ENCODE assay signal across 15 mouse cellular contexts in the genomic region with DNA sequence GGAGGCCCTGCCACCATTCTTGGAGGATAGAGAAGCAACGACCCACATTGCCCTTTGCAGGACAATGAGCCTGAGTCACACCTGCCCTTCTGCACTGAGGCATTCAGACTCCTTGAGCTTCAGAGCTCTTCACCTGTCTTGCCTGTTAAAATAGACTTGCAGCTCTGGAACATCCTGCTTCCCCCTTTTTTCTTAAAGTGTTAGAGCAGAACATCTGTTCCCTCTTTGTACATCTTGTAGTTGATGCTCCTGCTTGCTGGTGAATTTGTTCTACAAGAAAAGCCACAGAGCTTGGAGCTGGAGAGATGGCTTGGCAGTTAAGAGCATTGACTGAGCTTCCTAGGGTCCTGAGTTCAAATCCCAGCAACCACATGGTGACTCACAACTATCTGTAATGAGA. TPM values are rescaled to one million over a fixed set of nuclear protein-coding genes. Genes with fewer than 3 reads are reported as not detected.
"Had no signal": no experiment of that assay in that cellular context is flagged by ENCODE, and none has a peak within 500 bp of the region (broad histone marks: within the 10 kb centered on the region; RNA-seq: fewer than 3 reads in every experiment).

No protein-coding gene starts in this region.

- H3K4me2 ChIP-seq: intestine, embryonic 15.5 days; liver, embryonic 15.5 days; lung, embryonic 14.5 days; neural tube, embryonic 13.5 days had no signal

- ATAC-seq: intestine, embryonic 15.5 days; midbrain, embryonic 16.5 days had no signal

- DNase-seq: kidney, adult 18-20 months; kidney, postnatal 10 days; kidney, postnatal 4 days; lung, embryonic 14.5 days; lung, postnatal 10 days; spleen, adult 18-20 months; thymus, postnatal 36 days had no signal

- H3K27ac ChIP-seq: intestine, embryonic 15.5 days; left cerebral cortex, adult 2 months; limb, embryonic 10.5 days; midbrain, embryonic 10.5 days; neural tube, embryonic 13.5 days had no signal

- H3K9ac ChIP-seq: intestine, embryonic 15.5 days; liver, embryonic 15.5 days; lung, embryonic 14.5 days; neural tube, embryonic 13.5 days had no signal

- H3K9me3 ChIP-seq: intestine, embryonic 15.5 days; limb, embryonic 10.5 days; liver, embryonic 15.5 days had no signal

- H3K4me1 ChIP-seq: intestine, embryonic 15.5 days; limb, embryonic 10.5 days; midbrain, embryonic 10.5 days; neural tube, embryonic 13.5 days had no signal

- H3K27me3 ChIP-seq: intestine, embryonic 15.5 days; liver, embryonic 15.5 days; neural tube, embryonic 13.5 days had no signal

- H3K4me3 ChIP-seq: intestine, embryonic 15.5 days; left cerebral cortex, adult 2 months; limb, embryonic 10.5 days; liver, embryonic 15.5 days; midbrain, embryonic 10.5 days; neural tube, embryonic 13.5 days had no signal

RNA-seq across cellular contexts. Expression of a gene that starts 14.6 kb away (rescaled TPM):
- polyA plus RNA-seq: midbrain, embryonic 10.5 days; midbrain, embryonic 16.5 days had no signal

RNA-seq across cellular contexts. Expression of a gene that starts 40.5 kb away (rescaled TPM):
- total RNA-seq: megakaryocyte, adult 5-6 weeks had no signal
